Mouse (Mus musculus) layer of hippocampus, postnatal 25 days (tissue): ENCODE data around the gene Rab28. TPM values are rescaled to one million over a fixed set of nuclear protein-coding genes. Genes with fewer than 3 reads are reported as not detected.
"Not testable (repeated sequence)": the region's sequence is repeated elsewhere in the genome, so short reads cannot be mapped to it uniquely, and the experiment has no call there.

ENCODE experiments used
- DNase-seq, 2 experiments: peaks; one replicate each; pipeline ENCODE4 v3.0.0; 2022; ENCODE audit warnings: mixed read lengths in 2 of 2, low spot score in 1 of 2; ENCODE audit errors: extremely low spot score in 1 of 2
- total RNA-seq, 2 experiments: library from RNA; stranded (reverse); gene quantifications; 2 replicates each; pipeline ENCODE4 v1.2.3; 2021

Rab28 gene
- 10 to 100 TPM; 75.3 to 80.6 TPM for total RNA-seq

GRCm38 (mm10) chr5:41708051-41708630 is at the start of gene Rab28:
Gene Rab28, minus strand, starts transcription at chr5:41708157.
- DNase-seq: peak; percentile 90 to 95

GRCm38 (mm10) chr5:41757338-41757737 is 49.4 kb upstream of the Rab28 start:
- no peak for DNase-seq

GRCm38 (mm10) chr5:41756396-41756795 is 48.4 kb upstream of the Rab28 start:
- DNase-seq: no peak

- no peak for DNase-seq
Observed at GRCm38 (mm10) chr5:41755373-41755960, 47.5 kb upstream of the Rab28 start.

GRCm38 (mm10) chr5:41754836-41755235 is 46.9 kb upstream of the Rab28 start:
- no peak for DNase-seq

- DNase-seq: no peak
Observed at GRCm38 (mm10) chr5:41754226-41754775, 46.3 kb upstream of the Rab28 start.

- no peak for DNase-seq
Observed at GRCm38 (mm10) chr5:41752721-41753120, 44.8 kb upstream of the Rab28 start.

- no peak for DNase-seq
Observed at GRCm38 (mm10) chr5:41744898-41745780, 37.2 kb upstream of the Rab28 start.

- no peak for DNase-seq
Observed at GRCm38 (mm10) chr5:41744234-41744633, 36.3 kb upstream of the Rab28 start.

GRCm38 (mm10) chr5:41738817-41739216 is 30.9 kb upstream of the Rab28 start:
- no peak for DNase-seq

- DNase-seq: no peak
Observed at GRCm38 (mm10) chr5:41737039-41737438, 29.1 kb upstream of the Rab28 start.

GRCm38 (mm10) chr5:41727017-41727416 is 19.1 kb upstream of the Rab28 start:
- no peak for DNase-seq

GRCm38 (mm10) chr5:41725573-41725972 is 17.6 kb upstream of the Rab28 start:
- no peak for DNase-seq

- DNase-seq: peak; percentile 21 to 37
Observed at GRCm38 (mm10) chr5:41707115-41708015, 592 bp downstream of the Rab28 start.

GRCm38 (mm10) chr5:41706777-41707114 is 1.2 kb downstream of the Rab28 start:
- DNase-seq: no peak

- not testable (repeated sequence) for DNase-seq
Observed at GRCm38 (mm10) chr5:41701085-41701484, 6.9 kb downstream of the Rab28 start.

- DNase-seq: no peak
Observed at GRCm38 (mm10) chr5:41697958-41698357, 10.0 kb downstream of the Rab28 start.

- no peak for DNase-seq
Observed at GRCm38 (mm10) chr5:41685016-41685415, 22.9 kb downstream of the Rab28 start.

- no peak for DNase-seq
Observed at GRCm38 (mm10) chr5:41683976-41684375, 24.0 kb downstream of the Rab28 start.

- no peak for DNase-seq
Observed at GRCm38 (mm10) chr5:41666012-41666411, 41.9 kb downstream of the Rab28 start.
